Mouse (Mus musculus): Measurements from ENCODE around the gene Upp1.
A peak's percentile ranks its signal among the peaks of the same experiment; 100 is the strongest.
"Not testable (repeated sequence)": the region's sequence is repeated elsewhere in the genome, so short reads cannot be mapped to it uniquely, and the experiment has no call there.

Gene Upp1

GRCm38 (mm10) chr11:9118050-9118420, at the start of gene Upp1:
TSS of gene Upp1 (plus strand) at chr11:9118103.
- DNase-seq (ENCODE audit: low spot score), result no peak

- no peak for DNase-seq (ENCODE audit: low spot score)
Measured at GRCm38 (mm10) chr11:9076444-9076843, 41.5 kb upstream of the Upp1 start.

GRCm38 (mm10) chr11:9113189-9113588, 4.7 kb upstream of the Upp1 start:
- DNase-seq (ENCODE audit: low spot score), result no peak

- no peak for DNase-seq (ENCODE audit: low spot score)
Measured at GRCm38 (mm10) chr11:9115367-9116120, 2.4 kb upstream of the Upp1 start.

- no peak for DNase-seq (ENCODE audit: low spot score)
Measured at GRCm38 (mm10) chr11:9116121-9116520, 1.8 kb upstream of the Upp1 start.

GRCm38 (mm10) chr11:9116916-9117315, 987 bp upstream of the Upp1 start:
- no peak for DNase-seq (ENCODE audit: low spot score)

- DNase-seq (ENCODE audit: low spot score), result no peak
Measured at GRCm38 (mm10) chr11:9117358-9118049, 399 bp upstream of the Upp1 start.

- no peak for DNase-seq (ENCODE audit: low spot score)
Measured at GRCm38 (mm10) chr11:9118421-9119121, 668 bp downstream of the Upp1 start.

- no peak for DNase-seq (ENCODE audit: low spot score)
Measured at GRCm38 (mm10) chr11:9119231-9120020, 1.5 kb downstream of the Upp1 start.

- DNase-seq (ENCODE audit: low spot score), result no peak
Measured at GRCm38 (mm10) chr11:9122315-9122714, 4.4 kb downstream of the Upp1 start.

GRCm38 (mm10) chr11:9126373-9127107, 8.6 kb downstream of the Upp1 start:
- DNase-seq (ENCODE audit: low spot score), result no peak

- DNase-seq (ENCODE audit: low spot score), result peak; percentile 66
Measured at GRCm38 (mm10) chr11:9128110-9128509, 10.2 kb downstream of the Upp1 start.

- DNase-seq (ENCODE audit: low spot score), result no peak
Measured at GRCm38 (mm10) chr11:9129528-9129927, 11.6 kb downstream of the Upp1 start.

- no peak for DNase-seq (ENCODE audit: low spot score)
Measured at GRCm38 (mm10) chr11:9131688-9132087, 13.8 kb downstream of the Upp1 start.

- DNase-seq (ENCODE audit: low spot score), result no peak
Measured at GRCm38 (mm10) chr11:9135589-9136246, 17.8 kb downstream of the Upp1 start.

GRCm38 (mm10) chr11:9136471-9136870, 18.6 kb downstream of the Upp1 start:
- DNase-seq (ENCODE audit: low spot score), result peak; percentile 92

- DNase-seq (ENCODE audit: low spot score), result no peak
Measured at GRCm38 (mm10) chr11:9145113-9145512, 27.2 kb downstream of the Upp1 start.

- DNase-seq (ENCODE audit: low spot score), result no peak
Measured at GRCm38 (mm10) chr11:9146115-9146514, 28.2 kb downstream of the Upp1 start.

GRCm38 (mm10) chr11:9146683-9147082, 28.8 kb downstream of the Upp1 start:
- DNase-seq (ENCODE audit: low spot score), result no peak

GRCm38 (mm10) chr11:9148206-9148605, 30.3 kb downstream of the Upp1 start:
- no peak for DNase-seq (ENCODE audit: low spot score)

- DNase-seq (ENCODE audit: low spot score), result not testable (repeated sequence)
Measured at GRCm38 (mm10) chr11:9150403-9150802, 32.5 kb downstream of the Upp1 start.

All from layer of hippocampus, adult 11-12 months (tissue).